18 mouse cellular contexts compared by ENCODE assay signal in genomic region chr6:88762440-88763196, GRCm38 (mm10). TPM values are rescaled to one million over a fixed set of nuclear protein-coding genes. Genes with fewer than 3 reads are reported as not detected.
DNase-seq lines count a peak whose midpoint lies in the region; ATAC-seq and TF ChIP-seq lines count a peak whose summit lies in the region.
"Had no signal": no experiment of that assay in that cellular context is flagged by ENCODE, and none has a peak within 500 bp of the region (broad histone marks: within the 10 kb centered on the region; RNA-seq: fewer than 3 reads in every experiment).

No protein-coding gene starts in this region.

- 0 out of 2 replicates have a peak overlapping the region, but pooled peaks have one; percentile 21 for H3K27ac ChIP-seq in cerebellum, adult 2 months (ENCODE audit: insufficient read depth, low read length)
- H3K27ac ChIP-seq in heart, embryonic 16.5 days (ENCODE audit: low read length) = peak overlapping the region; percentile 78
- H3K27ac ChIP-seq: hindbrain, embryonic 13.5 days; intestine, embryonic 15.5 days; neural tube, embryonic 13.5 days had no signal

- TF ChIP-seq CTCF in cerebellum, adult 2 months (IDR thresholded peaks at IDR 0.05; ENCODE audit: borderline replicate concordance, insufficient read depth, low read depth, low read length) = no peak

- DNase-seq in cerebellum, adult 2 months = no peak
- no peak for DNase-seq in cerebellum, postnatal 14 days
- DNase-seq in heart, postnatal 14 days = no peak
- DNase-seq in urinary bladder, postnatal 14 days (ENCODE audit: low spot score) = peak; percentile 38
- no peak for DNase-seq in urinary bladder, postnatal 4 days (ENCODE audit: low spot score in 2 of 2)
- no peak for DNase-seq in neural tube, embryonic 10.5 days (ENCODE audit: extremely low spot score, low spot score)
- DNase-seq in kidney, adult 18-20 months = no peak
- DNase-seq: adrenal gland, postnatal 36 days; gastrocnemius, postnatal 36 days; kidney, postnatal 14 days; layer of hippocampus, adult 9-11 months; right cerebral cortex, postnatal 25 days had no signal

- H3K4me1 ChIP-seq in cerebellum, adult 2 months (ENCODE audit: control insufficient read depth, insufficient read depth, low read length) = peaks cover 59% of the 10 kb centered on the region
- peaks cover 65% of the 10 kb centered on the region for H3K4me1 ChIP-seq in heart, embryonic 16.5 days (ENCODE audit: control insufficient read depth, insufficient read depth, low read length)

- peak overlapping the region; percentile 29; the same call in 1 of the 2 replicates for H3K4me2 ChIP-seq in heart, embryonic 16.5 days (ENCODE audit: low read depth, low read length)
- H3K4me2 ChIP-seq: hindbrain, embryonic 13.5 days; intestine, embryonic 15.5 days; neural tube, embryonic 13.5 days had no signal

- 66% methylated on average over 13 of the region's 13 CpGs for WGBS in cerebellum, adult 2 months
- 48% methylated on average over 13 of the region's 13 CpGs for WGBS in heart, embryonic 16.5 days

- no peaks in the 10 kb centered on the region for H3K36me3 ChIP-seq in heart, embryonic 16.5 days (ENCODE audit: control insufficient read depth, insufficient read depth)
- H3K36me3 ChIP-seq: hindbrain, embryonic 13.5 days; intestine, embryonic 15.5 days; neural tube, embryonic 13.5 days had no signal

- H3K4me3 ChIP-seq in cerebellum, adult 2 months (replicated peaks; ENCODE audit: insufficient read depth, low read depth, low read length) = no peak overlapping the region
- no peak overlapping the region for H3K4me3 ChIP-seq in heart, embryonic 16.5 days (ENCODE audit: low read length)
- H3K4me3 ChIP-seq: hindbrain, embryonic 13.5 days; intestine, embryonic 15.5 days; megakaryocyte, embryonic 14.5 days; neural tube, embryonic 13.5 days had no signal

- H3K27me3 ChIP-seq in cerebellum, adult 2 months (ENCODE audit: control insufficient read depth, insufficient read depth, low read length) = no peaks in the 10 kb centered on the region
- no peaks in the 10 kb centered on the region for H3K27me3 ChIP-seq in heart, embryonic 16.5 days (ENCODE audit: control insufficient read depth, insufficient read depth, low read length)
- H3K27me3 ChIP-seq: hindbrain, embryonic 13.5 days; intestine, embryonic 15.5 days; neural tube, embryonic 13.5 days had no signal

- H3K9ac ChIP-seq in heart, embryonic 16.5 days (ENCODE audit: low read length) = no peak overlapping the region
- H3K9ac ChIP-seq: hindbrain, embryonic 13.5 days; intestine, embryonic 15.5 days; neural tube, embryonic 13.5 days had no signal

- no peaks in the 10 kb centered on the region for H3K9me3 ChIP-seq in heart, embryonic 16.5 days (replicated peaks; ENCODE audit: control insufficient read depth, low read length)
- H3K9me3 ChIP-seq: hindbrain, embryonic 13.5 days; intestine, embryonic 15.5 days; megakaryocyte, embryonic 14.5 days; neural tube, embryonic 13.5 days had no signal

- TF ChIP-seq POLR2A in cerebellum, adult 2 months (IDR thresholded peaks at IDR 0.05; ENCODE audit: borderline replicate concordance, insufficient read depth, low read length) = no peak

- intact Hi-C loops in heart, postnatal 14 days (cut with DNase I) = no loop called here

- ATAC-seq in heart, embryonic 16.5 days (replicated peaks; ENCODE audit: extremely low read depth, insufficient read depth, low FRiP score) = peak; percentile 68
- ATAC-seq: activated CD4-positive, CD25-positive, alpha-beta regulatory T cell, adult 4 months; intestine, embryonic 15.5 days had no signal

RNA-seq across cellular contexts. Expression of gene Mgll, which starts 38.4 kb away (rescaled TPM):
- 63.4 and 69.2 TPM in 2 replicates for polyA plus RNA-seq in cerebellum, adult 2 months (2012; rRNA removed)
- 54.0 and 65.2 TPM in 2 replicates for polyA plus RNA-seq in heart, embryonic 16.5 days (2015; fragmentation: Nextera tagmentation; extraction: Ambion mirVana)
- 100 to 1,000 TPM; 173 to 177 TPM for total RNA-seq in heart, postnatal 14 days (2021)
